Mouse (Mus musculus): ENCODE measurements at regions not wholly inside any gene's neighbourhood (a gene's known extent, or its start where the extent isn't known, plus 50 kb on each side); places are given as distances from the start of the nearest gene placed in this dataset.

- no peak for DNase-seq
These were observed 654.8 kb upstream of the Mef2c start for GRCm38 (mm10) chr13:82849037-82849436.

GRCm38 (mm10) chr13:82869869-82870268 lies 634.0 kb upstream of the Mef2c start:
- DNase-seq, result no peak

GRCm38 (mm10) chr13:82874091-82874490 lies 629.7 kb upstream of the Mef2c start:
- DNase-seq, result no peak

- no peak for DNase-seq
These were observed 620.5 kb upstream of the Mef2c start for GRCm38 (mm10) chr13:82883368-82883767.

- DNase-seq, result no peak
These were observed 615.1 kb upstream of the Mef2c start for GRCm38 (mm10) chr13:82888755-82889154.

- DNase-seq, result no peak
These were observed 611.1 kb upstream of the Mef2c start for GRCm38 (mm10) chr13:82892731-82893130.

GRCm38 (mm10) chr13:82899686-82900085 lies 604.1 kb upstream of the Mef2c start:
- no peak for DNase-seq

GRCm38 (mm10) chr13:82902160-82902559 lies 601.7 kb upstream of the Mef2c start:
- no peak for DNase-seq

- DNase-seq, result no peak
These were observed 600.2 kb upstream of the Mef2c start for GRCm38 (mm10) chr13:82903637-82904036.

GRCm38 (mm10) chr13:82907689-82908088 lies 596.1 kb upstream of the Mef2c start:
- no peak for DNase-seq

- no peak for DNase-seq
These were observed 594.7 kb upstream of the Mef2c start for GRCm38 (mm10) chr13:82909151-82909550.

GRCm38 (mm10) chr13:82912859-82913258 lies 591.0 kb upstream of the Mef2c start:
- no peak for DNase-seq

- no peak for DNase-seq
These were observed 588.6 kb upstream of the Mef2c start for GRCm38 (mm10) chr13:82915194-82915593.

GRCm38 (mm10) chr13:82930010-82930409 lies 573.8 kb upstream of the Mef2c start:
- no peak for DNase-seq

- DNase-seq, result no peak
These were observed 566.0 kb upstream of the Mef2c start for GRCm38 (mm10) chr13:82937856-82938255.

GRCm38 (mm10) chr13:82942691-82943341 lies 561.0 kb upstream of the Mef2c start:
- peak; percentile 4 for DNase-seq

GRCm38 (mm10) chr13:82946931-82947330 lies 556.9 kb upstream of the Mef2c start:
- no peak for DNase-seq

- DNase-seq, result no peak
These were observed 554.3 kb upstream of the Mef2c start for GRCm38 (mm10) chr13:82949541-82949940.

- DNase-seq, result no peak
These were observed 541.5 kb upstream of the Mef2c start for GRCm38 (mm10) chr13:82962333-82962732.

GRCm38 (mm10) chr13:82971722-82972121 lies 532.1 kb upstream of the Mef2c start:
- DNase-seq, result no peak

GRCm38 (mm10) chr13:82974210-82974811 lies 529.5 kb upstream of the Mef2c start:
- DNase-seq, result no peak

- no peak for DNase-seq
These were observed 502.7 kb upstream of the Mef2c start for GRCm38 (mm10) chr13:83001118-83001517.

GRCm38 (mm10) chr13:83016686-83017085 lies 487.1 kb upstream of the Mef2c start:
- no peak for DNase-seq

- no peak for DNase-seq
These were observed 483.0 kb upstream of the Mef2c start for GRCm38 (mm10) chr13:83020829-83021228.

- DNase-seq, result no peak
These were observed 479.9 kb upstream of the Mef2c start for GRCm38 (mm10) chr13:83023972-83024371.
